Mouse (Mus musculus) neural tube, embryonic 13.5 days (tissue): ENCODE data around the gene Hspa1a. TPM values are rescaled to one million over a fixed set of nuclear protein-coding genes. Genes with fewer than 3 reads are reported as not detected.
"Not testable (repeated sequence)": the region's sequence is repeated elsewhere in the genome, so short reads cannot be mapped to it uniquely, and the experiment has no call there.

ENCODE experiments used
- ATAC-seq: fragments of 200-750 bp; cut with Nextera tagmentation; 2 replicates; pipeline ENCODE4 v1.8.0; 2017; ENCODE audit warnings: low read depth, mild to moderate bottlenecking, moderate TSS enrichment, moderate library complexity
- H3K27ac ChIP-seq: fragments of 300-500 bp; sonication (generic); replicated peaks from 2 replicates; pipeline ENCODE4 v1.5.1; 2015; ENCODE audit warnings: moderate library complexity, mild to moderate bottlenecking, inconsistent platforms
- H3K27me3 ChIP-seq: fragments of 300-500 bp; sonication (generic); 2 replicates; pipeline ENCODE4 v1.6.1; 2015; ENCODE audit warnings: mild to moderate bottlenecking, inconsistent platforms
- H3K36me3 ChIP-seq: fragments of 300-500 bp; sonication (generic); 2 replicates; pipeline ENCODE4 v1.6.1; 2015; ENCODE audit warnings: mild to moderate bottlenecking, inconsistent platforms
- H3K4me1 ChIP-seq: fragments of 300-500 bp; sonication (generic); replicated peaks from 2 replicates; pipeline ENCODE4 v1.6.1; 2015; ENCODE audit warnings: inconsistent platforms
- H3K4me2 ChIP-seq: fragments of 300-500 bp; sonication (generic); 2 replicates; pipeline ENCODE4 v1.6.1; 2015; ENCODE audit warnings: inconsistent platforms, mild to moderate bottlenecking, moderate library complexity
- H3K4me3 ChIP-seq: fragments of 300-500 bp; sonication (generic); 2 replicates; pipeline ENCODE4 v1.5.1; 2015; ENCODE audit warnings: mild to moderate bottlenecking, inconsistent platforms
- H3K9ac ChIP-seq: fragments of 300-500 bp; sonication (generic); 2 replicates; pipeline ENCODE4 v1.6.1; 2015; ENCODE audit warnings: moderate library complexity, mild to moderate bottlenecking, inconsistent platforms
- H3K9me3 ChIP-seq: fragments of 300-500 bp; sonication (generic); 2 replicates; pipeline ENCODE4 v1.6.1; 2016; ENCODE audit warnings: inconsistent platforms
- WGBS: fragments of 180-500 bp; shearing (Covaris S2); methylation state at CpG from one replicate; pipeline ENCODE4 v1.1.7; 2015; 5-methylcytosine and 5-hydroxymethylcytosine counted together
- polyA plus RNA-seq: library from polyadenylated mRNA; unstranded; fragments of >200 nt; fragmentation: Nextera tagmentation; extraction: Ambion mirVana; gene quantifications from 2 replicates; pipeline ENCODE4 v1.2.1, GENCODE M21; 2015

Hspa1a gene
- polyA plus RNA-seq, 1 experiment from 2014 or later = 6.3 TPM

DNA sequence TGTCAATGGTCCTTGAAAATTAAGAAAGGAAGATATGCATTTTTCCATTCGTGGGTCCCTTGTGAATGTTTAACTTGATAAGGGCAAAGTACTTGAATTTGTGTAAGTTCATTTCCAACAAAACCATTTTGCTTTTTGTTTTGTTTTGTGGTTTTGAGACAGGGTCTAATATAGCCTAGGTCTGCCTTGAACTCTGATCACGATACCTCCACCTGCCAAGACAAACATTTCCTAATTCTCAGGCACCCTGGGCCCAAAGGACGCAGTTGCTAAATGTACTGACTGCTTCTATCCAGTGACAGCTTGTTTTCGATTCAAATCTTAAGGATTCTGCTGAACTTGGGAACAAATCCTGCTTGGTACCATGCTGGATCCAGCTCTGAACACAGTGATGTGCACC is 7.7 kb upstream of the Hspa1a start:
- Histone ChIP-seq H3K4me1 (peaks cover 29% of the 10 kb centered on the region), H3K9ac (0 out of 2 replicates have a peak overlapping the region, but pooled peaks have one; percentile 19), H3K4me2 (no peak overlapping the region), H3K27me3 (no peaks in the 10 kb centered on the region), H3K36me3 (no peaks in the 10 kb centered on the region), H3K9me3 (no peaks in the 10 kb centered on the region), H3K4me3 (no peak overlapping the region), H3K27ac (no peak overlapping the region)
- ATAC-seq = no peak
- 95% methylated on average over 4 of the region's 4 CpGs for WGBS

DNA sequence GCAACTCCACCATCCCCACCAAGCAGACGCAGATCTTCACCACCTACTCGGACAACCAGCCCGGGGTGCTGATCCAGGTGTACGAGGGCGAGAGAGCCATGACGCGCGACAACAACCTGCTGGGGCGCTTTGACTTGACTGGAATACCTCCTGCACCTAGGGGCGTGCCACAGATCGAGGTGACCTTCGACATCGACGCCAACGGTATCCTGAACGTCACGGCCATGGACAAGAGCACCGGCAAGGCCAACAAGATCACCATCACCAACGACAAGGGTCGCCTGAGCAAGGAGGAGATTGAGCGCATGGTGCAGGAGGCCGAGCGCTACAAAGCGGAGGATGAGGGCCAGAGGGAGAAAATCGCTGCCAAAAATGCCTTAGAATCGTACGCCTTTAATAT is 6.3 kb upstream of the Hspa1a start:
- ATAC-seq = no peak
- no peak overlapping the region for H3K27ac ChIP-seq
- H3K4me3 ChIP-seq = no peak overlapping the region
- H3K9ac ChIP-seq = no peak overlapping the region
- no peaks in the 10 kb centered on the region for H3K9me3 ChIP-seq
- H3K27me3 ChIP-seq = peaks cover 9% of the 10 kb centered on the region
- no peaks in the 10 kb centered on the region for H3K36me3 ChIP-seq
- WGBS = 88% methylated on average over 27 of the region's 27 CpGs
- H3K4me1 ChIP-seq = peaks cover 26% of the 10 kb centered on the region
- no peak overlapping the region for H3K4me2 ChIP-seq

- WGBS = 94% methylated on average over 20 of the region's 20 CpGs
- ATAC-seq = no peak
Observed at GRCm38 (mm10) chr17:34977000-34977399, 5.0 kb upstream of the Hspa1a start.

DNA sequence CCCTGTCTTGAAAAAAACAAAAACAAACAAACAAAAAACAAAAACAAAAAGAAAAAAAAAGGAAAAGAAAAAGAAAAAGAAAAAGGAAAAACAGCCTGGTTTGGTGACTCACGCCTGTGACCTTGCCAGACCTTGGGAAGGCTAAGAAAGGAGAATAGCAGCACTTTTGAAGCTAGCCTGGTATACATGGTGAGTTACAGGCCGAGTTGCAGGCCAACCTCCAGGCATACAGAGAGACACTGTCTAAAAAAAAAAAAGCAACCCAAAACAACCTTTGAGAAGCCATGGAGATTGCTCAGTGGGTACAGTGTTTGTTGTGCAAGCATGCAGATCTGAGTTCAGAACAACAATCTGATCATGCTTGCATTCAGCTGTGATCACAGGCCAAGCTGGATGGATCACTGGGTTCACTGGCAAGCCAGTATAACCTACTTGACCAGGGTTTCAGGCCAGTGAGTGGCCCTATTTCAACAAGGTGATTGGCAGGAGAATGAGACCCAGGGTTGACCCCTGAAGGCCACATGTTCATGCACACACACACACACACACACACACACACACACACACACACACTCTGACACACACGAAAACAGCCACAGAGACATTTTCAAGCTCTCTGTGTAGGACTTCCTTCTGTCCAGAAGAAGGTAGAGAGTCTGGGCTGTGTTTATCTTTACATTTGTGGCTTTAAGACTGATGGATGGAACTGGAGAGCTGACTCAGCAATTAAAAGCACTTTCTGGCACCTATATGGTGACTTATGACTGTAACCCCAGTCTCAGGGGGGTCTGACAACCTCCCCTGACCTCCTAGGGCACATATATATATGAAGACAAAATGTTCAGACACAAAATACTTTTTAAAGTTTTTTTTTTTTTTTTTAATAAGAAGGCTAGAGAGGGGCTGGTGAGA is 3.9 kb upstream of the Hspa1a start:
- Histone ChIP-seq H3K4me3 (no peak overlapping the region), H3K4me1 (peaks cover 16% of the 10 kb centered on the region), H3K36me3 (no peaks in the 10 kb centered on the region), H3K27ac (no peak overlapping the region), H3K9ac (no peak overlapping the region), H3K4me2 (no peak overlapping the region), H3K9me3 (no peaks in the 10 kb centered on the region), H3K27me3 (peaks cover 16% of the 10 kb centered on the region)
- 82% methylated on average over 3 of the region's 3 CpGs for WGBS
- no peak for ATAC-seq

More at GRCm38 (mm10) chr17:34977000-34977399, 5.0 kb upstream of the Hspa1a start:
- Histone ChIP-seq H3K27me3 (peaks cover 16% of the 10 kb centered on the region), H3K9me3 (no peaks in the 10 kb centered on the region), H3K4me3 (no peak overlapping the region), H3K9ac (no peak overlapping the region), H3K4me1 (peaks cover 20% of the 10 kb centered on the region), H3K27ac (no peak overlapping the region), H3K4me2 (no peak overlapping the region), H3K36me3 (no peaks in the 10 kb centered on the region)

- peaks cover 46% of the 10 kb centered on the region for H3K27me3 ChIP-seq
- not testable (repeated sequence) for H3K4me1 ChIP-seq, H3K9ac ChIP-seq, H3K9me3 ChIP-seq, H3K36me3 ChIP-seq, H3K27ac ChIP-seq
- ATAC-seq = peak; percentile 45; the same call in 1 of the 2 replicates
- peak overlapping the region; percentile 40 for H3K4me3 ChIP-seq
- H3K4me2 ChIP-seq = peak overlapping the region; percentile 78
- WGBS = under 1% methylated on average over 22 of the region's 43 CpGs
Observed at GRCm38 (mm10) chr17:34971694-34972068, 275 bp downstream of the Hspa1a start.

- H3K9me3 ChIP-seq, H3K27ac ChIP-seq, H3K4me3 ChIP-seq, H3K9ac ChIP-seq, H3K4me2 ChIP-seq, H3K36me3 ChIP-seq, ATAC-seq, H3K4me1 ChIP-seq: not testable (repeated sequence)
- WGBS = 30% methylated on average over 26 of the region's 37 CpGs
- H3K27me3 ChIP-seq = peaks cover 48% of the 10 kb centered on the region
Observed at GRCm38 (mm10) chr17:34970850-34971249, 1.1 kb downstream of the Hspa1a start.

DNA sequence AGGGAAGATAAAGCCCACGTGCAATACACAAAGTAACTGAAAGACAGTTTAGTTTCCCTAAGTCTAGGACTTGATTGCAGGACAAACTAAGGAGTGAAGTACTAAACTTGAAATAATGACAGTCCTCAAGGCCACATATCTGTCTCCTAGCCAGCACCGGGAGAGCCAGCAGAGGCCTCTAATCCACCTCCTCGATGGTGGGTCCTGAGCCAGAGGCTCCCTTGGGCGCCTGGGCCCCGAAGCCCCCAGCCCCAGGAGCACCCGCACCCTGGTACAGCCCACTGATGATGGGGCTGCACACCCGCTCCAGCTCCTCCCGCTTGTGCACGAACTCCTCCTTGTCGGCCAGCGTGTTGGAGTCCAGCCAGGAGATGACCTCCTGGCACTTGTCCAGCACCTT is 2.1 kb downstream of the Hspa1a start, which contains the start of gene Gm20481:
Gene Gm20481 (plus strand): TSS at position 91 of the 400 bp plus-strand sequence.
- not testable (repeated sequence) for H3K9ac ChIP-seq, H3K4me3 ChIP-seq, ATAC-seq, H3K4me2 ChIP-seq, H3K36me3 ChIP-seq, H3K4me1 ChIP-seq, H3K27ac ChIP-seq, H3K9me3 ChIP-seq
- WGBS = 67% methylated on average over 8 of the region's 11 CpGs
- H3K27me3 ChIP-seq = peaks cover 57% of the 10 kb centered on the region

GRCm38 (mm10) chr17:34965627-34966026 is 6.3 kb downstream of the Hspa1a start:
- Histone ChIP-seq H3K36me3 (no peaks in the 10 kb centered on the region), H3K9ac (no peak overlapping the region), H3K27ac (no peak overlapping the region), H3K4me2 (no peak overlapping the region), H3K27me3 (peaks cover 71% of the 10 kb centered on the region), H3K4me3 (no peak overlapping the region), H3K9me3 (no peaks in the 10 kb centered on the region), H3K4me1 (no peaks in the 10 kb centered on the region)
- no peak for ATAC-seq
- 80% methylated on average over 5 of the region's 5 CpGs for WGBS

DNA sequence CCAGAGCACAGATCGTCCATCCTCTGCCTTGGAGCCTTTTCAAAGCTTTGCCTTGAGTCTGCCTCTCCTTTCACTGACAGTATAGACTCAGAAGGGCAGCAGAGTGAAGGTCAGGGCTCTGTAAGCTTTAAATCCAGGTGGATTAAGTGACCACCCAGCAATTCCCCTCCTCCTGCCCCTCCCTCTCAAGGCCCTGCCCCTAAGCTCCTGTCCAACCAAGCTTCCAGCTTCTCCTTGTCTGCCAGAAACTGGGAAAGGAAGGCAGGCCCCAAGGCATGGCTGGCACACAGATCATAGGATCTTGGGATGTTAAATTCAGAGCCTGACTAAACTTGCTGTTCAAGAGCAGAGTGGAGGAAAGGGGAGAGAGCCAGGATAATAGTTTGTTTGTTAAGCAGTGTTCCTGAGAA is 7.3 kb downstream of the Hspa1a start:
- Histone ChIP-seq H3K9me3 (no peaks in the 10 kb centered on the region), H3K27ac (no peak overlapping the region), H3K27me3 (peaks cover 76% of the 10 kb centered on the region), H3K4me1 (peaks cover 8% of the 10 kb centered on the region), H3K4me2 (no peak overlapping the region), H3K36me3 (no peaks in the 10 kb centered on the region), H3K4me3 (no peak overlapping the region), H3K9ac (no peak overlapping the region)
- WGBS = 17% methylated on average over 1 of the region's 1 CpGs
- no peak for ATAC-seq

- Histone ChIP-seq H3K36me3 (no peaks in the 10 kb centered on the region), H3K9me3 (no peaks in the 10 kb centered on the region), H3K4me3 (no peak overlapping the region), H3K9ac (no peak overlapping the region), H3K27ac (no peak overlapping the region), H3K27me3 (peaks cover 62% of the 10 kb centered on the region), H3K4me1 (peaks cover 12% of the 10 kb centered on the region), H3K4me2 (no peak overlapping the region)
- ATAC-seq = no peak
- 50% methylated on average over 1 of the region's 1 CpGs for WGBS
Observed at GRCm38 (mm10) chr17:34962841-34963240, 9.1 kb downstream of the Hspa1a start.

DNA sequence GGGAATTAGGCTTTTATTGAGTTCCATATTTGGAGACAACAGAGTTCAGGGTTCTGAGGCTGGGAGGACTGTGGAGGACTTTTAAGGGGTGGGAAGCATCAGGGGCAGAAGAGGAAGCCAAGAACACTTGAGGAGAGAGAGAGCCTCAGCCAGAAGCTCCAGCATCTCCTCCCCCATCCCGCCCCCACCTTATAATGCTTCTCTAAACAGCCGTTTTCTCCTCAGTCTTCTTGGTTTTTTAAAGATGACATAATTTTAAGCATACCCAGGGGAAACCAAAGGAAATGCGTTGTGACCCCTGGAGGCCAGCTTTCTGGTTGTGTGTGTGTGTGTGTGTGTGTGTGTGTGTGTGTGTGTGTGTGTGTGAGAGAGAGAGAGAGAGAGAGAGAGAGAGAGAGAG is 9.8 kb downstream of the Hspa1a start:
- Histone ChIP-seq H3K27me3 (peaks cover 54% of the 10 kb centered on the region), H3K9ac (no peak overlapping the region)
- 28% methylated on average over 3 of the region's 3 CpGs for WGBS

GRCm38 (mm10) chr17:34960702-34961493 is 11.1 kb downstream of the Hspa1a start:
- no peak for ATAC-seq
- H3K4me3 ChIP-seq = no peak overlapping the region
- no peaks in the 10 kb centered on the region for H3K36me3 ChIP-seq
- H3K27ac ChIP-seq = no peak overlapping the region
- no peak overlapping the region for H3K9ac ChIP-seq
- H3K9me3 ChIP-seq = no peaks in the 10 kb centered on the region
- H3K4me2 ChIP-seq = no peak overlapping the region
- peaks cover 62% of the 10 kb centered on the region for H3K27me3 ChIP-seq
- peaks cover 12% of the 10 kb centered on the region for H3K4me1 ChIP-seq

More for the DNA sequence above, 9.8 kb downstream of the Hspa1a start:
- Histone ChIP-seq H3K9me3 (no peaks in the 10 kb centered on the region), H3K27ac (no peak overlapping the region), H3K4me3 (no peak overlapping the region), H3K4me2 (no peak overlapping the region), H3K36me3 (no peaks in the 10 kb centered on the region), H3K4me1 (peaks cover 12% of the 10 kb centered on the region)
- ATAC-seq = no peak
